Mouse (Mus musculus) lung, postnatal 0 days (tissue): ENCODE results near the gene En2. TPM values are rescaled to one million over a fixed set of nuclear protein-coding genes. Genes with fewer than 3 reads are reported as not detected.

Experiments used
- ATAC-seq: fragments of 200-750 bp; cut with Nextera tagmentation; 2 replicates; pipeline ENCODE4 v1.8.0; 2017; ENCODE audit warnings: moderate library complexity
- DNase-seq: peaks from one replicate; pipeline ENCODE4 v3.0.0-alpha.2; 2016; ENCODE audit warnings: low spot score
- H3K27ac ChIP-seq: fragments of 300-500 bp; sonication (generic); 2 replicates; pipeline ENCODE4 v1.5.1; 2014; ENCODE audit warnings: antibody characterized with exemption, mild to moderate bottlenecking, low read length, mixed read lengths
- H3K27me3 ChIP-seq: fragments of 300-500 bp; sonication (generic); replicated peaks from 2 replicates; pipeline ENCODE4 v1.6.1; 2014; ENCODE audit warnings: low read length, mixed read lengths; ENCODE audit not compliant: insufficient read depth
- H3K36me3 ChIP-seq: fragments of 300-500 bp; sonication (generic); 2 replicates; pipeline ENCODE4 v1.6.1; 2014; ENCODE audit warnings: low read length, mixed read lengths; ENCODE audit not compliant: insufficient read depth
- H3K4me1 ChIP-seq: fragments of 300-500 bp; sonication (generic); 2 replicates; pipeline ENCODE4 v1.6.1; 2014; ENCODE audit warnings: antibody characterized with exemption, low read depth, low read length, mixed read lengths; ENCODE audit not compliant: insufficient read depth
- H3K4me2 ChIP-seq: fragments of 300-500 bp; sonication (generic); replicated peaks from 2 replicates; pipeline ENCODE4 v1.6.1; 2014; ENCODE audit warnings: low read depth, mild to moderate bottlenecking, low read length, moderate library complexity, mixed read lengths
- H3K4me3 ChIP-seq: fragments of 300-500 bp; sonication (generic); 2 replicates; pipeline ENCODE4 v1.5.1; 2014; ENCODE audit warnings: low read depth, low read length
- H3K9ac ChIP-seq: fragments of 300-500 bp; sonication (generic); replicated peaks from 2 replicates; pipeline ENCODE4 v1.6.1; 2014; ENCODE audit warnings: low read depth, mild to moderate bottlenecking
- H3K9me3 ChIP-seq: fragments of 300-500 bp; sonication (generic); 2 replicates; pipeline ENCODE4 v1.6.1; 2016; ENCODE audit warnings: low read length, mixed read lengths
- CTCF ChIP-seq: IDR thresholded peaks from 2 replicates; pipeline ENCODE4 v1.5.1; 2016; ENCODE audit warnings: antibody characterized with exemption, mild to moderate bottlenecking
- EP300 ChIP-seq: IDR thresholded peaks from 2 replicates; pipeline ENCODE4 v1.6.1; 2016; ENCODE audit warnings: antibody characterized with exemption, mild to moderate bottlenecking, control low read depth
- WGBS: fragments of 180-500 bp; shearing (Covaris S2); extraction: QIAGEN DNeasy Blood & Tissue Kit; methylation state at CpG from one replicate; pipeline ENCODE4 v1.1.7; 2014; 5-methylcytosine and 5-hydroxymethylcytosine counted together
- polyA plus RNA-seq: library from polyadenylated mRNA; unstranded; fragments of >200 nt; fragmentation: Nextera tagmentation; extraction: Ambion mirVana; gene quantifications from 2 replicates; pipeline ENCODE4 v1.2.1, GENCODE M21; 2015

En2 gene
- polyA plus RNA-seq, 1 experiment from 2014 or later: not detected

DNA sequence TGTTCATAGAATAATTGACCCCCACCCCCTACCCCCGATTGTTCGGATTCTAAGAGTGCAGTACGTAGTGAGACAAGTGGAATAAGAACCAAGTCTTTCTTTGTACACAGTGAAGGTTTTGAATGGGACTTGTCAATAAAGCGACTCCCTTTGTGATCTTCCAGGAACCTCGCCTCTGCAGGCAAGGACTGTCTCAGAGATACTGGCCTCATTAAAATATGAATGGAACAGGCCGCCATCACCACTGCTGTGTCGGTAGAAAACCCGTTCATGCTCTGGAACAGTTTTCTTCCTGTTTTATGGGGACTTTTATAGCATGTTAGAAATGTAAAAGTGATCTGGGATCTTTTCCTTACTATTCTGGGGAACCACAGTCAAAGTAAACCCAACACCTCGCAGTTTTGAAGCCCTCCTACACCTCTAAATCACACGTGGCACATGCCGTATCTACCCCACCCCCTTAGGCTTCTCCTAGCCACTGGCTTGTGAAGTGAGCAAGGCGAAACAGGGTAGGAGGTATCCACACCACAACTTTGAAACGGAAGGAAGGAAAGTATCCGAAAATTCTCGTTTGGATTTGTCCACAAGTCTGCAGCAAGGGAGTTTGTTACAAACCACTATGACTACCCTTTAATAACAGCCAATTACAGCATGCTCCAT lies 46.3 kb downstream of the En2 start:
- TF ChIP-seq EP300: no peak
- no peak overlapping the region for H3K9ac ChIP-seq
- no peaks in the 10 kb centered on the region for H3K4me1 ChIP-seq
- H3K36me3 ChIP-seq: no peaks in the 10 kb centered on the region
- H3K27ac ChIP-seq: no peak overlapping the region
- DNase-seq (no peak), ATAC-seq (no peak)
- no peaks in the 10 kb centered on the region for H3K9me3 ChIP-seq
- no peak overlapping the region for H3K4me3 ChIP-seq
- 3% methylated on average over 15 of the region's 15 CpGs for WGBS
- no peak overlapping the region for H3K4me2 ChIP-seq
- H3K27me3 ChIP-seq: peaks cover 38% of the 10 kb centered on the region

DNA sequence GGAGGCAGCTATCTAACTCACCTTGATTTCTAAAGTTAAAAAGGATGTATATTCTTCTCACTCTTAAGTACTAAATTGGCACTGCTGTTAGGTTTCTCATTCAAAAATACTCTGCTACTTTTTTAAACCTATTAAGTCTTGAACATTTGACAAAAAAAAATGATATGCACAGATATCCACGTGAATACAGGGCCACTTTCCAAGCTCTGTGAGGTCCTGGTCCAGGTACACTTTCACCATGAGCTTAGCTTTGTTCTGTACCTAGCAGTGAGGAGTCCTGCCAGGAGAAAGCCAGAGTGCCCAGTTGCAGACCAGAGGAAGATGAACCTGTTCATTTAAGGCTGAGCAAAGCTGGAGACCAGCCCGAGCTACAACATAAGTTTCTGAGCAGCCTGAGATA lies 47.9 kb downstream of the En2 start:
- Histone ChIP-seq H3K4me3 (no peak overlapping the region), H3K36me3 (no peaks in the 10 kb centered on the region), H3K4me2 (no peak overlapping the region), H3K9ac (no peak overlapping the region), H3K9me3 (no peaks in the 10 kb centered on the region), H3K27me3 (peaks cover 32% of the 10 kb centered on the region), H3K4me1 (no peaks in the 10 kb centered on the region), H3K27ac (no peak overlapping the region)
- DNase-seq (no peak), ATAC-seq (no peak)
- no peak for TF ChIP-seq CTCF
- no peak for TF ChIP-seq EP300
- WGBS: 41% methylated on average over 2 of the region's 2 CpGs

DNA sequence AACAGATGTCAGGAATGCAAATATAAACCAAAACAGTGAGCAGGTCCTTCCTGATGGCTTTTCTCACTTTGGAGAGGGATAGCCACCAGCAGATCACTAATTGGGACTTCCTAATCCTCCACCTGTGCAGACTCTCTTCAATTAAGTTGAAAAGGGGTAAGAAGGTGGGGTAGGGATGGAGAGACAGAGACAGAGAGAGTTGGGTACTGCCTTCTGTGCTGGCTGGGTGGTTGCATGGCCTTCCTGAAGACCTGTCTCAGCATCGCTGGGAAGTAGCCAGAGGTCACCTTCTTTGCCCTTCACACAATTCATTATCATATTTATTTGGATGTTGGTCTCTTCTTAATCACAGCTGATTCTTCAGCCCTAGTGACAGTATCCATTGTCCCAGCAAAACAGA lies 54.1 kb downstream of the En2 start:
- Histone ChIP-seq H3K9ac (no peak overlapping the region), H3K4me2 (no peak overlapping the region), H3K4me3 (no peak overlapping the region), H3K36me3 (no peaks in the 10 kb centered on the region), H3K27ac (no peak overlapping the region), H3K27me3 (0 out of 2 replicates have a peak, but pooled peaks cover 1% of the 10 kb centered on the region), H3K9me3 (no peaks in the 10 kb centered on the region), H3K4me1 (no peaks in the 10 kb centered on the region)
- TF ChIP-seq EP300 (no peak), CTCF (no peak)
- ATAC-seq: no peak
- WGBS: 59% methylated on average over 1 of the region's 1 CpGs
- no peak for DNase-seq

Other genes with a start within 250 kb of the En2 start
- 109 and 122 TPM in 2 replicates for gene Insig1, start 94.3 kb upstream of the En2 start, polyA plus RNA-seq
- 0.08 and 0.11 TPM in 2 replicates for gene Cnpy1, start 80.1 kb downstream of the En2 start, polyA plus RNA-seq
- 7.4 and 8.6 TPM in 2 replicates for gene Rbm33, start 151.4 kb downstream of the En2 start, polyA plus RNA-seq